Mouse (Mus musculus): ENCODE data around the gene Kat6b. TPM values are rescaled to one million over a fixed set of nuclear protein-coding genes. Genes with fewer than 3 reads are reported as not detected.

The Kat6b gene
- polyA plus RNA-seq (2017; shearing (Covaris generic)) = 36.9 TPM

GRCm38 (mm10) chr14:21481231-21481630, at the start of gene Kat6b:
Gene Kat6b (plus strand): TSS chr14:21481434.

GRCm38 (mm10) chr14:21714486-21714885, 233.3 kb downstream of the Kat6b start, which contains the start of gene Dupd1:
Gene Dupd1 (minus strand): TSS chr14:21714576.

Other genes starting within 250 kb of the Kat6b start
- gene Dupd1, start 233.1 kb downstream of the Kat6b start, polyA plus RNA-seq (2017; shearing (Covaris generic)) = not detected

All from naive thymus-derived CD4-positive, alpha-beta T cell, adult 5 months (primary cell).